Mouse (Mus musculus) urinary bladder, postnatal 36 days (tissue): Measurements from ENCODE around the gene Magix.

Experiments
- DNase-seq, 2 experiments: peaks; one replicate each; pipeline ENCODE4 v3.0.0; 2022; ENCODE audit warnings: low spot score in 2 of 2, mixed read lengths in 1 of 2

Gene Magix

DNA sequence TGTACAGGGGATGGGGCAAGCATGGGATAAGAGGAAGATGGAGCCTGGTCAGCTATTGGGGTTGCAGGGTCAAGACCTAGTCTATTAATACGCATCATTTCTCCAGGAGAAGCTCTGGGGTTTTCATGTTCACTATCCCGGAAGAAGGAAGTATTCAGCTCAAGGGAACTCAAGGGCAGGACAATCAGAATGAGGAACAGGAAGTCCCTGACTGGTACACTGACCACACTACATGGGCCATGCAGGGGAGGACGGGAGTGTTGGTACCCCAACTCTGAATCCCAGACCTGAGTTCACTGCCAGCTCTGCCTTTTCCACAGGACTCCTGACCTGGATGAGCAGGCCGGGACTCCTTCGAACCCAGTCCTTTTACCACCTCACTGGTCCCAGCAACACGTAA, 48.5 kb downstream of the Magix start:
- DNase-seq, result no peak
